Mouse (Mus musculus): ENCODE results near the gene Rfx4. TPM values are rescaled to one million over a fixed set of nuclear protein-coding genes. Genes with fewer than 3 reads are reported as not detected.
A peak's percentile ranks its signal among the peaks of the same experiment; 100 is the strongest.

Rfx4 gene
- polyA plus RNA-seq, 1 experiment from 2014 or later = 0.09 TPM

GRCm38 (mm10) chr10:84716581-84716980 is 39.3 kb upstream of the Rfx4 start:
- ATAC-seq (no peak), DNase-seq (ENCODE audit: low read depth, low spot score) (no peak)
- POLR2A ChIA-PET = no interaction called here
- in situ Hi-C loops (cut with MboI; ENCODE audit: low pct_unique_long_range_greater_than_20kb) = no loop called here
- TF ChIP-seq CTCF (IDR thresholded peaks at IDR 0.05) = no peak
- no peaks in the 10 kb centered on the region for H3K27me3 ChIP-seq
- CTCF ChIA-PET = no interaction called here

- ChIA-PET CTCF (no interaction called here), POLR2A (no interaction called here)
- in situ Hi-C loops (cut with MboI; ENCODE audit: low pct_unique_long_range_greater_than_20kb) = no loop called here
- no peak for ATAC-seq
- TF ChIP-seq CTCF (IDR thresholded peaks at IDR 0.05) = no peak
- no peaks in the 10 kb centered on the region for H3K27me3 ChIP-seq
- DNase-seq (ENCODE audit: low read depth, low spot score) = no peak
Measured at GRCm38 (mm10) chr10:84722711-84723110, 33.2 kb upstream of the Rfx4 start.

GRCm38 (mm10) chr10:84727005-84727404 is 28.9 kb upstream of the Rfx4 start:
- H3K27me3 ChIP-seq = no peaks in the 10 kb centered on the region
- in situ Hi-C loops (cut with MboI; ENCODE audit: low pct_unique_long_range_greater_than_20kb) = no loop called here
- no peak for TF ChIP-seq CTCF (IDR thresholded peaks at IDR 0.05)
- no peak for DNase-seq (ENCODE audit: low read depth, low spot score)
- POLR2A ChIA-PET = no interaction called here
- ATAC-seq = peak; percentile 93
- CTCF ChIA-PET = no interaction called here

- H3K27me3 ChIP-seq = no peaks in the 10 kb centered on the region
- CTCF ChIA-PET = interaction anchor here (1.4 kb wide), 1 partner anchor 13 kb away, joined by 3 read pairs; no protein-coding TSS in a partner anchor
- POLR2A ChIA-PET = no interaction called here
- in situ Hi-C loops (cut with MboI; ENCODE audit: low pct_unique_long_range_greater_than_20kb) = no loop called here
- ATAC-seq = no peak
- DNase-seq (ENCODE audit: low read depth, low spot score) = no peak
- no peak for TF ChIP-seq CTCF (IDR thresholded peaks at IDR 0.05)
Measured at GRCm38 (mm10) chr10:84727760-84728159, 28.1 kb upstream of the Rfx4 start.

GRCm38 (mm10) chr10:84730078-84730477 is 25.8 kb upstream of the Rfx4 start:
- no peak for TF ChIP-seq CTCF (IDR thresholded peaks at IDR 0.05)
- POLR2A ChIA-PET = no interaction called here
- ATAC-seq (no peak), DNase-seq (ENCODE audit: low read depth, low spot score) (no peak)
- in situ Hi-C loops (cut with MboI; ENCODE audit: low pct_unique_long_range_greater_than_20kb) = no loop called here
- CTCF ChIA-PET = no interaction called here
- no peaks in the 10 kb centered on the region for H3K27me3 ChIP-seq

GRCm38 (mm10) chr10:84730956-84731355 is 24.9 kb upstream of the Rfx4 start:
- no peak for ATAC-seq
- ChIA-PET CTCF (no interaction called here), POLR2A (no interaction called here)
- in situ Hi-C loops (cut with MboI; ENCODE audit: low pct_unique_long_range_greater_than_20kb) = no loop called here
- H3K27me3 ChIP-seq = no peaks in the 10 kb centered on the region
- TF ChIP-seq CTCF (IDR thresholded peaks at IDR 0.05) = no peak
- DNase-seq (ENCODE audit: low read depth, low spot score) = no peak

GRCm38 (mm10) chr10:84733511-84733910 is 22.4 kb upstream of the Rfx4 start:
- ChIA-PET CTCF (no interaction called here), POLR2A (no interaction called here)
- TF ChIP-seq CTCF (IDR thresholded peaks at IDR 0.05) = no peak
- no peaks in the 10 kb centered on the region for H3K27me3 ChIP-seq
- in situ Hi-C loops (cut with MboI; ENCODE audit: low pct_unique_long_range_greater_than_20kb) = no loop called here
- ATAC-seq (no peak), DNase-seq (ENCODE audit: low read depth, low spot score) (no peak)

- CTCF ChIA-PET = no interaction called here
- TF ChIP-seq CTCF (IDR thresholded peaks at IDR 0.05) = no peak
- in situ Hi-C loops (cut with MboI; ENCODE audit: low pct_unique_long_range_greater_than_20kb) = no loop called here
- no peak for ATAC-seq
- H3K27me3 ChIP-seq = peaks cover 50% of the 10 kb centered on the region
- POLR2A ChIA-PET = no interaction called here
- no peak for DNase-seq (ENCODE audit: low read depth, low spot score)
Measured at GRCm38 (mm10) chr10:84754851-84755785, 744 bp upstream of the Rfx4 start.

GRCm38 (mm10) chr10:84756435-84757095 is 703 bp downstream of the Rfx4 start:
- ChIA-PET CTCF (no interaction called here), POLR2A (no interaction called here)

GRCm38 (mm10) chr10:84757426-84758199 is 1.8 kb downstream of the Rfx4 start:
- POLR2A ChIA-PET = no interaction called here
- no peak for TF ChIP-seq CTCF (IDR thresholded peaks at IDR 0.05)
- H3K27me3 ChIP-seq = peaks cover 48% of the 10 kb centered on the region
- DNase-seq (ENCODE audit: low read depth, low spot score) (no peak), ATAC-seq (no peak)
- CTCF ChIA-PET = no interaction called here
- in situ Hi-C loops (cut with MboI; ENCODE audit: low pct_unique_long_range_greater_than_20kb) = no loop called here

More at GRCm38 (mm10) chr10:84756435-84757095, 703 bp downstream of the Rfx4 start:
- DNase-seq (ENCODE audit: low read depth, low spot score) (no peak), ATAC-seq (no peak)
- TF ChIP-seq CTCF (IDR thresholded peaks at IDR 0.05) = no peak
- peaks cover 54% of the 10 kb centered on the region for H3K27me3 ChIP-seq
- in situ Hi-C loops (cut with MboI; ENCODE audit: low pct_unique_long_range_greater_than_20kb) = no loop called here

- H3K27me3 ChIP-seq = peaks cover 43% of the 10 kb centered on the region
- ChIA-PET POLR2A (no interaction called here), CTCF (no interaction called here)
- DNase-seq (ENCODE audit: low read depth, low spot score) (no peak), ATAC-seq (no peak)
- TF ChIP-seq CTCF (IDR thresholded peaks at IDR 0.05) = no peak
- in situ Hi-C loops (cut with MboI; ENCODE audit: low pct_unique_long_range_greater_than_20kb) = no loop called here
Measured at GRCm38 (mm10) chr10:84758200-84758468, 2.3 kb downstream of the Rfx4 start.

Data from Patski (cell line).